ENCODE assay signal across 14 mouse cellular contexts in genomic region chr3:21466113-21466645, GRCm38 (mm10).
DNase-seq lines count a peak whose midpoint lies in the region; ATAC-seq and TF ChIP-seq lines count a peak whose summit lies in the region.
"Had no signal": no experiment of that assay in that cellular context is flagged by ENCODE, and none has a peak within 500 bp of the region (broad histone marks: within the 10 kb centered on the region; RNA-seq: fewer than 3 reads in every experiment).

No protein-coding gene starts in this region.

- H3K4me3 ChIP-seq in forebrain, postnatal 0 days (ENCODE audit: low read depth, low read length) = no peak overlapping the region
- no peak overlapping the region for H3K4me3 ChIP-seq in forebrain, embryonic 13.5 days
- no peak overlapping the region for H3K4me3 ChIP-seq in cerebellum, adult 2 months (replicated peaks; ENCODE audit: insufficient read depth, low read depth, low read length)
- H3K4me3 ChIP-seq: erythroblast, embryonic 14.5 days; liver, embryonic 15.5 days; midbrain, embryonic 12.5 days had no signal

- WGBS in forebrain, postnatal 0 days = 30% methylated on average over 7 of the region's 7 CpGs
- 62% methylated on average over 7 of the region's 7 CpGs for WGBS in forebrain, embryonic 13.5 days
- WGBS in cerebellum, adult 2 months = 11% methylated on average over 7 of the region's 7 CpGs

- H3K4me2 ChIP-seq in forebrain, postnatal 0 days (ENCODE audit: low read depth) = no peak overlapping the region
- H3K4me2 ChIP-seq in forebrain, embryonic 13.5 days = no peak overlapping the region
- H3K4me2 ChIP-seq: liver, embryonic 15.5 days; midbrain, embryonic 12.5 days had no signal

- peak; percentile 38 for DNase-seq in forebrain, postnatal 0 days
- DNase-seq in layer of hippocampus, adult 9-11 months = peak; percentile 13
- DNase-seq in layer of hippocampus, postnatal 25 days (ENCODE audit: extremely low spot score in 1 of 2, low spot score in 1 of 2) = no peak
- peak; percentile 55 for DNase-seq in MN1 (ENCODE audit: low spot score)
- DNase-seq in cerebellum, adult 2 months = peak; percentile 17 to 56
- DNase-seq in yolk sac, embryonic 10.5 days (ENCODE audit: low spot score) = no peak
- DNase-seq: adrenal gland, adult 8-10 months; heart, adult 11 months; thymus, postnatal 14 days had no signal

- no peak for ATAC-seq in forebrain, postnatal 0 days
- ATAC-seq in forebrain, embryonic 13.5 days = no peak
- no peak for ATAC-seq in megakaryocyte progenitor cell, adult 5-6 weeks (replicated peaks; ENCODE audit: poor library complexity)

- 0 out of 2 replicates have a peak, but pooled peaks cover 3% of the 10 kb centered on the region for H3K4me1 ChIP-seq in forebrain, postnatal 0 days (ENCODE audit: insufficient read depth)
- H3K4me1 ChIP-seq in forebrain, embryonic 13.5 days = no peaks in the 10 kb centered on the region
- H3K4me1 ChIP-seq in cerebellum, adult 2 months (ENCODE audit: control insufficient read depth, insufficient read depth, low read length) = no peaks in the 10 kb centered on the region
- H3K4me1 ChIP-seq: liver, embryonic 15.5 days; midbrain, embryonic 12.5 days had no signal

- H3K36me3 ChIP-seq in forebrain, postnatal 0 days (ENCODE audit: insufficient read depth) = no peaks in the 10 kb centered on the region
- no peaks in the 10 kb centered on the region for H3K36me3 ChIP-seq in forebrain, embryonic 13.5 days (ENCODE audit: poor library complexity, severe bottlenecking)
- H3K36me3 ChIP-seq: liver, embryonic 15.5 days; midbrain, embryonic 12.5 days had no signal

- no peak for TF ChIP-seq CTCF in forebrain, postnatal 0 days (IDR thresholded peaks at IDR 0.05; ENCODE audit: low read depth)
- TF ChIP-seq CTCF in cerebellum, adult 2 months (IDR thresholded peaks at IDR 0.05; ENCODE audit: borderline replicate concordance, insufficient read depth, low read depth, low read length) = no peak

- no peak for TF ChIP-seq POLR2A in cerebellum, adult 2 months (IDR thresholded peaks at IDR 0.05; ENCODE audit: borderline replicate concordance, insufficient read depth, low read length)

- no peaks in the 10 kb centered on the region for H3K9me3 ChIP-seq in forebrain, postnatal 0 days (ENCODE audit: low read length)
- no peaks in the 10 kb centered on the region for H3K9me3 ChIP-seq in forebrain, embryonic 13.5 days (replicated peaks)
- H3K9me3 ChIP-seq: liver, embryonic 15.5 days; midbrain, embryonic 12.5 days had no signal

- no peaks in the 10 kb centered on the region for H3K27me3 ChIP-seq in forebrain, postnatal 0 days (ENCODE audit: insufficient read depth, low read length)
- H3K27me3 ChIP-seq in forebrain, embryonic 13.5 days = no peaks in the 10 kb centered on the region
- no peaks in the 10 kb centered on the region for H3K27me3 ChIP-seq in cerebellum, adult 2 months (ENCODE audit: control insufficient read depth, insufficient read depth, low read length)
- H3K27me3 ChIP-seq: liver, embryonic 15.5 days; midbrain, embryonic 12.5 days had no signal

- H3K9ac ChIP-seq in forebrain, postnatal 0 days = no peak overlapping the region
- no peak overlapping the region for H3K9ac ChIP-seq in forebrain, embryonic 13.5 days
- H3K9ac ChIP-seq: liver, embryonic 15.5 days; midbrain, embryonic 12.5 days had no signal

- H3K27ac ChIP-seq in forebrain, postnatal 0 days (ENCODE audit: low read depth, low read length) = no peak overlapping the region
- no peak overlapping the region for H3K27ac ChIP-seq in forebrain, embryonic 13.5 days
- H3K27ac ChIP-seq in cerebellum, adult 2 months (ENCODE audit: insufficient read depth, low read length) = no peak overlapping the region
- H3K27ac ChIP-seq: liver, embryonic 15.5 days; midbrain, embryonic 12.5 days had no signal

Comparison
In these comparisons a context has a peak if more than half of its experiments do, and no peak if none do; other contexts are left out.
1. DNase-seq: peak in forebrain, postnatal 0 days (single experiment), layer of hippocampus, adult 9-11 months (single experiment), MN1 (single experiment) and cerebellum, adult 2 months (2 of 2); none in layer of hippocampus, postnatal 25 days (0 of 2) and yolk sac, embryonic 10.5 days (single experiment).